Mouse (Mus musculus) embryonic stem cell, embryonic (primary cell): ENCODE data around the gene Myo6.

Experiments
- CTCF ChIA-PET, 4 experiments: fragments of 300-600 bp in 2 of 4; fragments of 350-600 bp in 2 of 4; sonication (Branson Sonifier 250); formaldehyde crosslinking; loops; one replicate each; lab custom pipeline; 2022; ENCODE audit warnings: inconsistent platforms in 2 of 4; lab: Charles Lee
- POLR2A ChIA-PET, 4 experiments: fragments of 300-600 bp in 2 of 4; fragments of 350-600 bp in 2 of 4; sonication (Branson Sonifier 250); formaldehyde crosslinking; loops; one replicate each; lab custom pipeline; 2022; ENCODE audit warnings: antibody characterized with exemption in 4 of 4, inconsistent platforms in 1 of 4; lab: Charles Lee

Myo6 gene

DNA sequence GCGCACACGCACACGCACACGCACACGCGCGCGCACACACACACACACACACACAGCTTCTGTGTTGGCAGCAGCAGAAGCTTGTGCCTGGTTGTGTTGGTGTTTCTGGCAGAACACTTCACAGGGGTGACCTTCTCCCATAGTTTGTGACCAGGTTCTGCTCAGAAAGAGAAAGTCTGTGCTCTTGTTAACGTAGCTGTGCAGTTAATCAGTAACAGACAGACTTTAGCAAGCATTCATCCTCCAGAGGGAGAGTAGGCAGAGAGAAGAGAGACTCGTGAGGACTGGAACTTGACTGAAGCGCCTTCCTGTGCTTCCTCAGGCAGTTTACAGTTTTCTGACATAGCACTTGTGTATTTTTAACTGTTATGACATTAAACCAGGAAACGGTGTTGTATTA lies 45.3 kb downstream of the Myo6 start:
- POLR2A ChIA-PET: interaction anchor here in 1 of 4 experiments (0.7 kb wide), 1 partner anchor 75 kb away, joined by 3 read pairs; no protein-coding TSS in a partner anchor

GRCm38 (mm10) chr9:80213428-80213827 lies 48.6 kb downstream of the Myo6 start:
- CTCF ChIA-PET: no interaction called here
- POLR2A ChIA-PET: interaction anchor here in 1 of 4 experiments (0.6 kb wide), 1 partner anchor 76 kb away, joined by 3 read pairs; no protein-coding TSS in a partner anchor

More for the DNA sequence above, 45.3 kb downstream of the Myo6 start:
- CTCF ChIA-PET: no interaction called here

DNA sequence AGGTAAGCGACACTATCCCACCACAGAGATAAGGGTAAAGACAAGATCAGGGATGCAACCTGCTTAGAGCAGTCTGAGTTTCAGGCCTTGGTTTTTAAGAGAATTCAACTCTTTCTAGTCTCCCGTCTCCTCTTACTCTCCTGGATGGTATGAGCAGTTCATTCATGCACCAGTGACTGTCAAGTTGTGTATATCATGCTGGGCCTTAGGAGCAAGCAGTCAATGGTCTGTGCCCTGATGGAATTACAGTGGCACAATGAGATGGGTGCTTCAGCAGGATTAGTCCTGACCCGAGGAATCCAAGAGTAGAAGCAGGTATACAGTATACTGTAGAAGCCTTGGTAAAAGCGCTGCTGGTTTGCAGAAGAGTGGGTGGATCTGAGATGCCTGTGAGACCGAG lies 50.7 kb downstream of the Myo6 start:
- CTCF ChIA-PET: no interaction called here
- POLR2A ChIA-PET: no interaction called here

GRCm38 (mm10) chr9:80216786-80217501 lies 52.1 kb downstream of the Myo6 start:
- ChIA-PET CTCF (no interaction called here), POLR2A (interaction anchor here in 2 of 4 experiments (0.5 to 2.7 kb wide), 2 partner anchors 52 to 148 kb away, joined by 5 to 11 read pairs; partner anchors contain the start of gene Myo6 (in 1 of the 2))

GRCm38 (mm10) chr9:80218718-80219117 lies 53.9 kb downstream of the Myo6 start:
- ChIA-PET CTCF (no interaction called here), POLR2A (interaction anchor here in 1 of 4 experiments (2.7 kb wide), 1 partner anchor 54 kb away, joined by 5 read pairs; the partner anchor contains the start of gene Myo6)

- POLR2A ChIA-PET: no interaction called here
- CTCF ChIA-PET: no interaction called here
Measured at GRCm38 (mm10) chr9:80223989-80224635, 59.3 kb downstream of the Myo6 start.

- CTCF ChIA-PET: no interaction called here
Measured at GRCm38 (mm10) chr9:80226579-80227325, 61.9 kb downstream of the Myo6 start.

GRCm38 (mm10) chr9:80233831-80234455 lies 69.1 kb downstream of the Myo6 start:
- POLR2A ChIA-PET: no interaction called here
- CTCF ChIA-PET: interaction anchor here in 1 of 4 experiments (0.6 kb wide), 1 partner anchor 244 kb away, joined by 4 read pairs; no protein-coding TSS in a partner anchor

More at GRCm38 (mm10) chr9:80226579-80227325, 61.9 kb downstream of the Myo6 start:
- POLR2A ChIA-PET: no interaction called here

DNA sequence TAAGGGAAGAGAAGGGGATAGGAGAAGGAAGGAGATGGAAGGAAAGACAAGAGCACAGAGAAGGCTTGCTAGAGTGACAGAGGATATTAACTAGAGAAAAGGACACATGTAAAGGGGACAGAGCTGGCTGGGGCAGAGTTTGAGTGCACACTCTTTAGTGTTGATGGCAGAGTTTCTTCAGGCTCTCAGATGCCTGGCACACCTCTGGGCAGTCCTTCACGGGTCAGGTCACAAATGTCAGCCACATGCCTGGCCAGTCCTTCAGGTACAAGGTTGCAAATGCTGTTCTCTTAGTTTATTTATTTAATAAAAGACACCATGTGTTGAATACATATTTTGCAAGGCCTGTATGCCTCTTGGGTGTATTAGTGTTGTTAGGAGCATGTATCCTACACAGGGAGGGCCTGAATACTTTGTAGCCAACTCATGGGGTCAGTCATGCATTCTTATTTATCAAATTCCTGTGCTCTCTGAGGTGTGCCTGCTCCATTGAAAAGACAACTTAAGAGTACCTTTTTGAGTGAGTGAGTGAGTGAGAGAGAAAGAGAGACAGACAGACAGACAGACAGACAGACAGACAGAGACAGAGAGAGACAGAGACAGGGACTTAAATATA lies 72.5 kb downstream of the Myo6 start:
- ChIA-PET CTCF (no interaction called here), POLR2A (no interaction called here)

DNA sequence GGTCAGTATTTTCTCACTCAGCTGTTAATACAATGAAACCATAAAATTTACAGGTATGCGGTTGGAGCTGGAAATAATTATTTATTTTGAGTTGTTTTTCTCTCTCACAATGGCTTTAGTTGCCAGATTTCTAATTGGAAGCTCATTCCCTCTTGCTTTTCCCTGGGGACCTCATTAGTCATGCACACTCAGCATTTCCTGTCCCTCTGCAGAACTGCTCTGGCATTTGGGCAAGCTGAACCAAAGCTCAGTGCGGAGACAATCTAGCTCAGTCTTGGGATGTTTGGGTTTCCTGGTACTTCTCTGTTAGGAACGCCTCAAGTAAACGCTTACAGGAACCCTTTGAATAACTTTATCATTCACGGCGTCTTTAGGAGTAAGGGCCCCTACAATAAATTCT lies 76.9 kb downstream of the Myo6 start:
- ChIA-PET POLR2A (no interaction called here), CTCF (no interaction called here)

GRCm38 (mm10) chr9:80252146-80252545 lies 87.3 kb downstream of the Myo6 start:
- ChIA-PET POLR2A (no interaction called here), CTCF (no interaction called here)

DNA sequence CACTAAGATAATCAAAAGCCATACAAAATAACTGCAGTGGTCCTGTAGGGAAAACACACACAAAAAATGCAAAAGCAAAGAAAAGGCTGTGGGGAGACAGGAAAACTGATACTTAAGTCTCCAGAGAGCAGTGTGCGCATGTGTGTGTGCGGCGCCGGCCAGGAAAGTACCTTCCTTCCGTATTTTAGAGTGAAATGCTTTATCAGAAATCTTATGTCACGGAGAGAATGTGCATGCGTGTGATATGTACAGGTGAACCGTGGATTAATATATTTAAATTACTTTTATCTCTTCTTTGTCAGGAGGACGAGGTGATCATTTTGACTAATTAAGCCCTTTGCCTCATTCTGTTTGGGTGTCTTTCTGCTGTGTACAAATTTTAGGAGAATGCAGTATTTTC lies 88.4 kb downstream of the Myo6 start:
- ChIA-PET POLR2A (no interaction called here), CTCF (no interaction called here)

DNA sequence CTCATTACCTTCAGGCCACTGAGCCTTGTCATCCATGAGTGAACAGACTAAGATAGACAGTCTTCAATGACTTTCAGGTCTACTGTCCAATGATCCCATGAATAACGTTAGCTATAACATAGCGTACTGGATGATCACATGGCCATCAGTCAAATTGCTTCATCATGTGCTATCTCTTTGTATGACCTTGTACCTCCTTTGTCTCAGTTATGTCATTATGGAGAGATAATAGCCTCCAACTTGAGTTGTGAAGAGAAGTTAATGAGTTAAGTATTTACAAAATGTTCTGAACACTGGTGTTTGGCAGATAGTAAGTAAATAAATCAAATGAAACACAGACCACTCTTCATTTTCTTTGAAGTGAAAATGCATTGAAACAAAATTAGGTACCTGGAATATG lies 91.7 kb downstream of the Myo6 start:
- ChIA-PET CTCF (interaction anchor here in 1 of 4 experiments (1.4 kb wide), 1 partner anchor 76 kb away, joined by 3 read pairs; no protein-coding TSS in a partner anchor), POLR2A (interaction anchor here in 1 of 4 experiments (0.9 kb wide), 1 partner anchor 19 kb away, joined by 3 read pairs; no protein-coding TSS in a partner anchor)

GRCm38 (mm10) chr9:80258396-80258795 lies 93.6 kb downstream of the Myo6 start:
- POLR2A ChIA-PET: interaction anchor here in 1 of 4 experiments (0.7 to 1.2 kb wide), 2 partner anchors 11 to 14 kb away, joined by 3 to 5 read pairs; no protein-coding TSS in a partner anchor

DNA sequence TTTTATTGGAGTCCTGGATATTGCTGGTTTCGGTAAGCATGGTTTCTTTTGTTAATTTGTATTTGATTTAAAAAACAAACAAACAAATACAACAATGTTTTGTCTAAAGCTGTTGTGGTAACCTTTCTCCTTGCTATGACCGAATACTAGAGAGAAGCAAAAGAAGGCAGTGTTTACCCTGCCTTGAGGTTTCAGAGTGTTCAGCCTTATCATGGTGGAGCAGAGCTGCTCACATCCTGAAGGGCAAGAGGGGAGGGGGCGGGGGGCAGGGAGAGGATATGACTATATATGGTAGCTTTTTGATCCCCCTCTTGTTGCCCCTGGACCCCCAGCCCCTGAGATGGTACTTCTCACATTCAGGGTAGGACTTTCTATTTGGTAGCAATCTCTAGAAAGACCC lies 96.1 kb downstream of the Myo6 start:
- POLR2A ChIA-PET: no interaction called here

More at GRCm38 (mm10) chr9:80258396-80258795, 93.6 kb downstream of the Myo6 start:
- CTCF ChIA-PET: no interaction called here

DNA sequence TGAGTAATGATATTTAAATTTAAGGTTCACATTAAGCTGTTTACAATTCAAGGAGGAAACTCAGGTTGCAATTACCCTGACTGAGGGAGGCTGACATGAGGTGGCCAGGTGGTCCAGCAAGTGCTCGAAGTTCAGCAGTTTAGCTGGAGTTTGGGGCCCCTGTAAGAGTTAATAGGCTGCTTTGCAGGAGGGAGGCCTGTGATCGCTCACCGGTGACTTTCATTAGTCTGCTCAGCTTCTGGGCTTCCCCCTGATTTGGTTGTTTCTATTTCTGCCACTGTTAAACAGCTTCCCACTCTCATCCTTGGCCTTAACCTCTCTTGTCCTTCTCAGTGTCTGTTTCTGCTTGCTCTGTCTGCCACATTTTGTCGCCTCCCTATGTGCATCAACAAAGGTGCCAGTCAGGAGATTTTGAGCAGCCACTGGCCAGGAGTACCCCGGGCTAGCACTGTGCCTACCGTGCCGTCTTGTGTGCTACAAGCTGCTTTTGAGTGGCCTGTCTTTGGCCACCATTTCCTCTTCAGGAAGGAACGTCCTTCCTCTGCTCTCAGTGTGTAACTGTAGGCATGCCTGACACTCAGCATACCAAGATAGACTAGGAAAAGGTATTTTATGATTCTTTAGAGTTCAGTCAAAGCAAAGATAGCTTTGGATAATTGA lies 97.7 kb downstream of the Myo6 start:
- POLR2A ChIA-PET: interaction anchor here in 2 of 4 experiments (0.7 to 1.6 kb wide), 2 partner anchors 21 to 22 kb away, joined by 3 to 5 read pairs; no protein-coding TSS in a partner anchor
- CTCF ChIA-PET: no interaction called here

More for the DNA sequence above, 96.1 kb downstream of the Myo6 start:
- CTCF ChIA-PET: no interaction called here

DNA sequence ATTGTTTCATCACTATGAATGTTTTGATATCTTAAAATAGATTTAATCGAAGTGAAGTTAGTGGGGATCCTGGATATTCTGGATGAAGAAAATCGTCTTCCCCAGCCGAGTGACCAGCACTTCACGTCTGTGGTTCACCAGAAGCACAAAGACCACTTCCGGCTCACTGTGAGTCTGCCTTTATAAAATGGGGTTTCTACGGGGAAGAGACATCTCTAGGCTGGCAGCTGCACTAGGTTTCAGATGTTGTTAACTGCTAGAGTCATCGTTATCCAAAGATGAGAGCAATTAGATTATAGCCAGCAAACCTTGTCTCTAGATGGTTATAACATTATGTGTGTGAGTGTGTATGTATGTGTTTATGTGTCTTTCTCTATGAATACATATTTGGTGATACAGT lies 101.3 kb downstream of the Myo6 start:
- POLR2A ChIA-PET: no interaction called here
- CTCF ChIA-PET: no interaction called here

DNA sequence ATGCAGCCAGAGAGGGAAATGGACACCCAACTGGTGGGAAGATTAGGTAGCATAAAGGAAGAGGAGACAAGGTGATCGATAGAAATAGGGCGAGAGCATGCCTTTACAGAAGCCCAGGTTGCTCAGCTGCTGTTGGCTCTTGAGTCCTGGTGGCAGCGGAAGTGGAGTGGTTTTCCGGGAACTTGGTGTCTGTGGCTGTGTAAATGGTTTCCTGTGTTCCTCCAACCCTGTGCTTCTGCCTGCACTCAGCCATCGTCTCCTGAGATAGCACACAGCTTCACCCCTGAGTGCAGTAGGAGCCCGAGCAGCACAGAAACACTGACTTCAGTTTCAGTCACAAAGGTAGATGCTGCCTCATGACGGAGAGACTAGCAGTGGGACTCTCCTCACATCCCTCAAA lies 101.7 kb downstream of the Myo6 start:
- CTCF ChIA-PET: no interaction called here
- POLR2A ChIA-PET: no interaction called here
